Mouse (Mus musculus) olfactory bulb, adult 2 months (tissue): ENCODE data around the gene 1700007K13Rik. TPM values are rescaled to one million over a fixed set of nuclear protein-coding genes. Genes with fewer than 3 reads are reported as not detected.

Experiments
- H3K27ac ChIP-seq: fragments of 200-500 bp; 2 replicates; pipeline ENCODE4 v1.5.1; 2012; ENCODE audit warnings: low read depth, low read length; ENCODE audit not compliant: insufficient read depth
- H3K4me1 ChIP-seq: fragments of 200-500 bp; 2 replicates; pipeline ENCODE4 v1.6.1; 2012; ENCODE audit warnings: low read length; ENCODE audit not compliant: control insufficient read depth, insufficient read depth
- H3K4me3 ChIP-seq: fragments of 200-500 bp; 2 replicates; pipeline ENCODE4 v1.5.1; 2012; ENCODE audit warnings: mild to moderate bottlenecking, low read depth, low read length, moderate library complexity; ENCODE audit not compliant: insufficient read depth
- CTCF ChIP-seq: fragments of 200-500 bp; IDR thresholded peaks from 2 replicates; pipeline ENCODE4 v1.5.1; 2012; ENCODE audit warnings: low read depth, mild to moderate bottlenecking, low read length, moderate library complexity; ENCODE audit not compliant: insufficient read depth
- POLR2A ChIP-seq: fragments of 200-500 bp; IDR thresholded peaks from 2 replicates; pipeline ENCODE4 v1.6.1; 2012; ENCODE audit warnings: mild to moderate bottlenecking, low read depth, low read length, moderate library complexity; ENCODE audit not compliant: insufficient read depth
- WGBS: fragments of 180-500 bp; shearing (Covaris S2); methylation state at CpG from one replicate; pipeline ENCODE4 v1.1.7; 2018; 5-methylcytosine and 5-hydroxymethylcytosine counted together
- polyA plus RNA-seq: library from polyadenylated mRNA; stranded (reverse); fragments of >200 nt; gene quantifications from 2 replicates; pipeline ENCODE4 v1.2.4, GENCODE M21; 2012; ENCODE audit warnings: low replicate concordance; ENCODE audit not compliant: missing spikeins, insufficient read depth, insufficient read length

Gene 1700007K13Rik
- polyA plus RNA-seq, 1 experiment, result not detected

- TF ChIP-seq CTCF (no peak), POLR2A (no peak)
Observed at GRCm38 (mm10) chr2:28414116-28414756, 51.9 kb downstream of the 1700007K13Rik start.

GRCm38 (mm10) chr2:28412936-28413335 lies 53.2 kb downstream of the 1700007K13Rik start:
- TF ChIP-seq POLR2A, result no peak
- TF ChIP-seq CTCF, result no peak
- Histone ChIP-seq H3K27ac (no peak overlapping the region), H3K4me3 (no peak overlapping the region), H3K4me1 (peaks cover 28% of the 10 kb centered on the region)
- 36% methylated on average over 6 of the region's 6 CpGs for WGBS

More at GRCm38 (mm10) chr2:28414116-28414756, 51.9 kb downstream of the 1700007K13Rik start:
- H3K4me3 ChIP-seq, result no peak overlapping the region
- H3K27ac ChIP-seq, result no peak overlapping the region
- 93% methylated on average over 5 of the region's 5 CpGs for WGBS
- H3K4me1 ChIP-seq, result peaks cover 28% of the 10 kb centered on the region

Other genes with a start within 250 kb of the 1700007K13Rik start
- gene Ppp1r26, start 19.5 kb downstream of the 1700007K13Rik start, polyA plus RNA-seq, result not detected in 2 replicates
- not detected in 2 replicates for gene Mrps2, start 1.7 kb upstream of the 1700007K13Rik start, polyA plus RNA-seq
- not detected in 2 replicates for gene Gbgt1, start 30.6 kb upstream of the 1700007K13Rik start, polyA plus RNA-seq
- not detected in 2 replicates for gene Gm10134, start 39.8 kb upstream of the 1700007K13Rik start, polyA plus RNA-seq
- not detected in 2 replicates for gene Ralgds, start 46.8 kb upstream of the 1700007K13Rik start, polyA plus RNA-seq
- gene Cel, start 97.1 kb upstream of the 1700007K13Rik start, polyA plus RNA-seq, result not detected in 2 replicates
- not detected in 2 replicates for gene Gtf3c5, start 117.4 kb upstream of the 1700007K13Rik start, polyA plus RNA-seq
- gene Gfi1b, start 155.7 kb upstream of the 1700007K13Rik start, polyA plus RNA-seq, result not detected in 2 replicates
- gene Tsc1, start 174.9 kb upstream of the 1700007K13Rik start, polyA plus RNA-seq, result not detected in 2 replicates
- not detected in 2 replicates for gene Spaca9, start 233.4 kb upstream of the 1700007K13Rik start, polyA plus RNA-seq
- not detected in 2 replicates for gene Ak8, start 233.8 kb upstream of the 1700007K13Rik start, polyA plus RNA-seq